8 mouse cellular contexts compared by ENCODE assay signal in genomic region chr11:102319941-102320685, GRCm38 (mm10). TPM values are rescaled to one million over a fixed set of nuclear protein-coding genes. Genes with fewer than 3 reads are reported as not detected.
DNase-seq lines count a peak whose midpoint lies in the region; ATAC-seq lines count a peak whose summit lies in the region.

No protein-coding gene starts in this region.

- intact Hi-C loops in left cerebral cortex, postnatal 4 days (cut with DNase I), result loop anchor here (2.0 to 5.0 kb wide), 2 partner anchors 75 to 87 kb away; partner anchors contain the start of gene Slc25a39

- peaks cover 4% of the 10 kb centered on the region; the same call in 1 of the 2 replicates for H3K4me1 ChIP-seq in embryonic facial prominence, embryonic 11.5 days (ENCODE audit: control insufficient read depth, insufficient read depth, low read length)
- peaks cover 35% of the 10 kb centered on the region for H3K4me1 ChIP-seq in midbrain, embryonic 10.5 days

- H3K9me3 ChIP-seq in embryonic facial prominence, embryonic 11.5 days (replicated peaks; ENCODE audit: control insufficient read depth, low read length), result no peaks in the 10 kb centered on the region
- H3K9me3 ChIP-seq in midbrain, embryonic 10.5 days (replicated peaks), result no peaks in the 10 kb centered on the region

- H3K36me3 ChIP-seq in embryonic facial prominence, embryonic 11.5 days (replicated peaks; ENCODE audit: control insufficient read depth, insufficient read depth, low read depth, low read length), result no peaks in the 10 kb centered on the region
- peaks cover 5% of the 10 kb centered on the region for H3K36me3 ChIP-seq in midbrain, embryonic 10.5 days

- 1% methylated on average over 38 of the region's 38 CpGs for WGBS in embryonic facial prominence, embryonic 11.5 days
- under 1% methylated on average over 38 of the region's 38 CpGs for WGBS in midbrain, embryonic 10.5 days

- DNase-seq in urinary bladder, adult 18-20 months (ENCODE audit: low spot score in 2 of 2), result peak; percentile 80 to 84
- DNase-seq in urinary bladder, postnatal 10 days (ENCODE audit: low spot score), result no peak
- peak; percentile 83 for DNase-seq in embryonic facial prominence, embryonic 11.5 days (ENCODE audit: low spot score)
- DNase-seq in heart, adult 11 months, result peak; percentile 99
- DNase-seq in kidney, adult 11 months, result peak; percentile 88
- DNase-seq in left cerebral cortex, postnatal 4 days, result peak; percentile 87
- peak; percentile 82 for DNase-seq in midbrain, embryonic 10.5 days (ENCODE audit: low spot score)
- peak; percentile 84 for DNase-seq in right cerebral cortex, postnatal 4 days

- ATAC-seq in embryonic facial prominence, embryonic 11.5 days (replicated peaks; ENCODE audit: insufficient number of reproducible peaks, low FRiP score, low TSS enrichment, low read depth), result no peak

- peak overlapping the region; percentile 100 for H3K9ac ChIP-seq in embryonic facial prominence, embryonic 11.5 days (replicated peaks; ENCODE audit: low read length)

- peak overlapping the region; percentile 90 for H3K4me2 ChIP-seq in embryonic facial prominence, embryonic 11.5 days (ENCODE audit: low read depth, low read length)

- H3K27ac ChIP-seq in embryonic facial prominence, embryonic 11.5 days (replicated peaks; ENCODE audit: low read depth, low read length), result peak overlapping the region; percentile 99
- H3K27ac ChIP-seq in midbrain, embryonic 10.5 days (replicated peaks), result peak overlapping the region; percentile 100

- peak overlapping the region; percentile 100 for H3K4me3 ChIP-seq in embryonic facial prominence, embryonic 11.5 days (ENCODE audit: low read depth, low read length)
- H3K4me3 ChIP-seq in midbrain, embryonic 10.5 days, result peak overlapping the region; percentile 100

- H3K27me3 ChIP-seq in embryonic facial prominence, embryonic 11.5 days (ENCODE audit: control insufficient read depth, insufficient read depth, low read length), result no peaks in the 10 kb centered on the region
- 0 out of 2 replicates have a peak, but pooled peaks cover 5% of the 10 kb centered on the region for H3K27me3 ChIP-seq in midbrain, embryonic 10.5 days (ENCODE audit: low read depth, poor library complexity, severe bottlenecking)

RNA-seq across cellular contexts. Expression of gene Ubtf, which starts 0.6 kb away (rescaled TPM):
- polyA plus RNA-seq in embryonic facial prominence, embryonic 11.5 days (2014; fragmentation: Nextera tagmentation; extraction: Ambion mirVana), result 81.0 and 84.5 TPM in 2 replicates
- 100 to 1,000 TPM; 113 to 115 TPM for total RNA-seq in left cerebral cortex, postnatal 4 days (2021)
- polyA plus RNA-seq in midbrain, embryonic 10.5 days (2016; fragmentation: Nextera tagmentation; extraction: Ambion mirVana), result 89.6 and 90.3 TPM in 2 replicates

RNA-seq across cellular contexts. Expression of gene Atxn7l3, which starts 23.7 kb away (rescaled TPM):
- 15.1 and 17.3 TPM in 2 replicates for polyA plus RNA-seq in embryonic facial prominence, embryonic 11.5 days (2014; fragmentation: Nextera tagmentation; extraction: Ambion mirVana)
- total RNA-seq in left cerebral cortex, postnatal 4 days (2021), result 100 to 1,000 TPM; 183 to 189 TPM
- polyA plus RNA-seq in midbrain, embryonic 10.5 days (2016; fragmentation: Nextera tagmentation; extraction: Ambion mirVana), result 13.9 and 16.5 TPM in 2 replicates

RNA-seq across cellular contexts. Expression of gene Tmub2, which starts 35.4 kb away (rescaled TPM):
- 40.9 and 50.1 TPM in 2 replicates for polyA plus RNA-seq in embryonic facial prominence, embryonic 11.5 days (2014; fragmentation: Nextera tagmentation; extraction: Ambion mirVana)
- total RNA-seq in left cerebral cortex, postnatal 4 days (2021), result 10 to 100 TPM; 53.6 to 56.1 TPM
- polyA plus RNA-seq in midbrain, embryonic 10.5 days (2016; fragmentation: Nextera tagmentation; extraction: Ambion mirVana), result 51.3 and 60.5 TPM in 2 replicates

RNA-seq across cellular contexts. Expression of gene Slc4a1, which starts 45.9 kb away (rescaled TPM):
- polyA plus RNA-seq in embryonic facial prominence, embryonic 11.5 days (2014; fragmentation: Nextera tagmentation; extraction: Ambion mirVana), result 25.8 and 28.5 TPM in 2 replicates
- total RNA-seq in left cerebral cortex, postnatal 4 days (2021), result 1 to 10 TPM in 1 of 2 experiments, under 1 TPM in 1; 0.87 to 1.9 TPM
- polyA plus RNA-seq in midbrain, embryonic 10.5 days (2016; fragmentation: Nextera tagmentation; extraction: Ambion mirVana), result 33.8 and 33.9 TPM in 2 replicates

RNA-seq across cellular contexts. Expression of gene Asb16, which starts 51.6 kb away (rescaled TPM):
- 0.11 TPM in 1 of 2 replicates, not detected in the other for polyA plus RNA-seq in embryonic facial prominence, embryonic 11.5 days (2014; fragmentation: Nextera tagmentation; extraction: Ambion mirVana)
- under 1 TPM; 0.91 to 0.98 TPM for total RNA-seq in left cerebral cortex, postnatal 4 days (2021)
- 0.05 TPM in 1 of 2 replicates, not detected in the other for polyA plus RNA-seq in midbrain, embryonic 10.5 days (2016; fragmentation: Nextera tagmentation; extraction: Ambion mirVana)
